Mouse (Mus musculus) intestine, embryonic 16.5 days (tissue): ENCODE measurements around the gene D17Wsu92e. TPM values are rescaled to one million over a fixed set of nuclear protein-coding genes. Genes with fewer than 3 reads are reported as not detected.

Experiments
- ATAC-seq: fragments of 200-750 bp; cut with Nextera tagmentation; 2 replicates; pipeline ENCODE4 v1.8.0; 2017; ENCODE audit warnings: moderate TSS enrichment, moderate library complexity
- H3K27ac ChIP-seq: fragments of 300-500 bp; sonication (generic); 2 replicates; pipeline ENCODE4 v1.5.1; 2014; ENCODE audit warnings: mild to moderate bottlenecking, low read length
- H3K27me3 ChIP-seq: fragments of 300-500 bp; sonication (generic); replicated peaks from 2 replicates; pipeline ENCODE4 v1.6.1; 2014; ENCODE audit warnings: low read length, control low read depth, mixed read lengths; ENCODE audit not compliant: control insufficient read depth, insufficient read depth
- H3K36me3 ChIP-seq: fragments of 300-500 bp; sonication (generic); 2 replicates; pipeline ENCODE4 v1.6.1; 2014; ENCODE audit warnings: low read length, control low read depth; ENCODE audit not compliant: control insufficient read depth, insufficient read depth
- H3K4me1 ChIP-seq: fragments of 300-500 bp; sonication (generic); 2 replicates; pipeline ENCODE4 v1.6.1; 2014; ENCODE audit warnings: low read length, control low read depth, mixed read lengths; ENCODE audit not compliant: control insufficient read depth, insufficient read depth
- H3K4me2 ChIP-seq: fragments of 300-500 bp; sonication (generic); 2 replicates; pipeline ENCODE4 v1.6.1; 2014; ENCODE audit warnings: low read depth, low read length, control low read depth
- H3K4me3 ChIP-seq: fragments of 300-500 bp; sonication (generic); 2 replicates; pipeline ENCODE4 v1.5.1; 2014; ENCODE audit warnings: mild to moderate bottlenecking, low read length
- H3K9ac ChIP-seq: fragments of 300-500 bp; sonication (generic); 2 replicates; pipeline ENCODE4 v1.6.1; 2014; ENCODE audit warnings: low read depth, low read length
- H3K9me3 ChIP-seq: fragments of 300-500 bp; sonication (generic); 2 replicates; pipeline ENCODE4 v1.6.1; 2016; ENCODE audit warnings: low read length, control low read depth; ENCODE audit not compliant: control insufficient read depth
- WGBS: fragments of 180-500 bp; shearing (Covaris S2); extraction: QIAGEN DNeasy Blood & Tissue Kit; methylation state at CpG from one replicate; pipeline ENCODE4 v1.1.7; 2014; 5-methylcytosine and 5-hydroxymethylcytosine counted together
- polyA plus RNA-seq: library from polyadenylated mRNA; unstranded; fragments of >200 nt; fragmentation: Nextera tagmentation; extraction: Ambion mirVana; gene quantifications from 2 replicates; pipeline ENCODE4 v1.2.1, GENCODE M21; 2015

The D17Wsu92e gene
- 14.7 and 20.8 TPM in 2 replicates for polyA plus RNA-seq

- 1% methylated on average over 44 of the region's 56 CpGs for WGBS
- Histone ChIP-seq H3K4me3 (peak within 1 kb of the TSS; percentile 85), H3K27me3 (no peaks in the 10 kb centered on the region), H3K36me3 (no peaks in the 10 kb centered on the region), H3K9me3 (no peaks in the 10 kb centered on the region), H3K4me1 (peaks cover 33% of the 10 kb centered on the region), H3K9ac (peak within 1 kb of the TSS; percentile 91), H3K4me2 (peak within 1 kb of the TSS; percentile 86), H3K27ac (peak within 1 kb of the TSS; percentile 92)
- ATAC-seq: peak; percentile 96
Measured at GRCm38 (mm10) chr17:27820568-27821406, at the start of gene D17Wsu92e. Gene D17Wsu92e, minus strand, starts transcription at chr17:27820648.

GRCm38 (mm10) chr17:27866737-27867136, 46.3 kb upstream of the D17Wsu92e start:
- no peak for ATAC-seq
- WGBS: 67% methylated on average over 4 of the region's 4 CpGs

GRCm38 (mm10) chr17:27865461-27865860, 45.0 kb upstream of the D17Wsu92e start:
- WGBS: 69% methylated on average over 2 of the region's 2 CpGs
- Histone ChIP-seq H3K4me2 (no peak overlapping the region), H3K9me3 (no peaks in the 10 kb centered on the region), H3K27me3 (no peaks in the 10 kb centered on the region), H3K4me1 (peaks cover 6% of the 10 kb centered on the region), H3K27ac (no peak overlapping the region), H3K9ac (no peak overlapping the region), H3K4me3 (no peak overlapping the region), H3K36me3 (no peaks in the 10 kb centered on the region)
- ATAC-seq: no peak

More at GRCm38 (mm10) chr17:27866737-27867136, 46.3 kb upstream of the D17Wsu92e start:
- Histone ChIP-seq H3K36me3 (no peaks in the 10 kb centered on the region), H3K4me1 (peaks cover 6% of the 10 kb centered on the region), H3K4me2 (no peak overlapping the region), H3K27me3 (no peaks in the 10 kb centered on the region), H3K27ac (no peak overlapping the region), H3K9ac (no peak overlapping the region), H3K4me3 (no peak overlapping the region), H3K9me3 (no peaks in the 10 kb centered on the region)

GRCm38 (mm10) chr17:27859131-27859530, 38.7 kb upstream of the D17Wsu92e start:
- Histone ChIP-seq H3K27me3 (no peaks in the 10 kb centered on the region), H3K27ac (no peak overlapping the region), H3K4me1 (peaks cover 18% of the 10 kb centered on the region), H3K9ac (no peak overlapping the region), H3K9me3 (no peaks in the 10 kb centered on the region), H3K4me2 (no peak overlapping the region), H3K4me3 (no peak overlapping the region), H3K36me3 (no peaks in the 10 kb centered on the region)
- ATAC-seq: no peak
- 57% methylated on average over 2 of the region's 2 CpGs for WGBS

- Histone ChIP-seq H3K4me1 (peaks cover 18% of the 10 kb centered on the region), H3K9ac (peak overlapping the region; percentile 92), H3K4me3 (peak overlapping the region; percentile 94), H3K4me2 (peak overlapping the region; percentile 92), H3K27me3 (no peaks in the 10 kb centered on the region), H3K9me3 (no peaks in the 10 kb centered on the region), H3K36me3 (no peaks in the 10 kb centered on the region), H3K27ac (no peak overlapping the region)
- WGBS: 40% methylated on average over 11 of the region's 11 CpGs
- no peak for ATAC-seq
Measured at GRCm38 (mm10) chr17:27857649-27858475, 37.4 kb upstream of the D17Wsu92e start.

GRCm38 (mm10) chr17:27856798-27857648, 36.6 kb upstream of the D17Wsu92e start:
- Histone ChIP-seq H3K9ac (peak overlapping the region; percentile 92), H3K27ac (peak overlapping the region; percentile 81), H3K9me3 (no peaks in the 10 kb centered on the region), H3K4me1 (peaks cover 18% of the 10 kb centered on the region), H3K36me3 (peaks cover 3% of the 10 kb centered on the region; the same call in 1 of the 2 replicates), H3K4me2 (peak overlapping the region; percentile 92), H3K4me3 (peak overlapping the region; percentile 94), H3K27me3 (no peaks in the 10 kb centered on the region)
- ATAC-seq: peak; percentile 78
- 1% methylated on average over 52 of the region's 52 CpGs for WGBS

- H3K4me1 ChIP-seq: peaks cover 18% of the 10 kb centered on the region
- WGBS: under 1% methylated on average over 50 of the region's 54 CpGs
- peak; percentile 88 for ATAC-seq
- H3K9ac ChIP-seq: peak within 1 kb of the TSS; percentile 92
- no peaks in the 10 kb centered on the region for H3K9me3 ChIP-seq
- H3K27ac ChIP-seq: peak within 1 kb of the TSS; percentile 81
- H3K36me3 ChIP-seq: peaks cover 3% of the 10 kb centered on the region; the same call in 1 of the 2 replicates
- H3K4me2 ChIP-seq: peak within 1 kb of the TSS; percentile 92
- H3K27me3 ChIP-seq: no peaks in the 10 kb centered on the region
- H3K4me3 ChIP-seq: peak within 1 kb of the TSS; percentile 94
Measured at GRCm38 (mm10) chr17:27856265-27856797, 35.9 kb upstream of the D17Wsu92e start, which contains the start of gene Uhrf1bp1. Gene Uhrf1bp1, plus strand, starts transcription at chr17:27856441.

- no peaks in the 10 kb centered on the region for H3K9me3 ChIP-seq
- H3K27me3 ChIP-seq: no peaks in the 10 kb centered on the region
- H3K4me2 ChIP-seq: no peak overlapping the region
- 70% methylated on average over 3 of the region's 3 CpGs for WGBS
- ATAC-seq: no peak
- H3K4me3 ChIP-seq: no peak overlapping the region
- H3K9ac ChIP-seq: no peak overlapping the region
- H3K4me1 ChIP-seq: no peaks in the 10 kb centered on the region
- no peak overlapping the region for H3K27ac ChIP-seq
- peaks cover 9% of the 10 kb centered on the region; the same call in 1 of the 2 replicates for H3K36me3 ChIP-seq
Measured at GRCm38 (mm10) chr17:27851076-27851475, 30.6 kb upstream of the D17Wsu92e start.
